ENCODE assay signal across 10 mouse cellular contexts in the genomic region with DNA sequence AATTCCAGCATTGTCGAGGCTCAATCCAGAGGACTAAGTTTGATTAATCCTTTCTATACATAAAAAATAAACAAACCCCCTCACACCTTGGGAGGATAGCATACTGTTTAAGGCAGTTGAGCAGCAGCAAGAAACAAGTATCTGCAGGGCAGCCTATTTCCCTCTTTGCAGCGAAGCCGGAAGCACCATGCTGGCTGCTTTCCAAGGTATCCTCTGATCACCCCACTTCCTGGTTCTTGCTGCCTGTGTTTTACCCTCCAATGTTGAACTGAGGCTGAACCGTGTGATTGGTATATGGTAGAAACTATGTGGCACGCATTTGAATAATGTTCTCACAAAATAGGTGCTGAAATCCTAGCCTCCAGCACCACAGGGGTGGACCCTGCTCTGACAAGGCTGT. TPM values are rescaled to one million over a fixed set of nuclear protein-coding genes. Genes with fewer than 3 reads are reported as not detected.
DNase-seq lines count a peak whose midpoint lies in the region; ATAC-seq lines count a peak whose summit lies in the region.
"Had no signal": no experiment of that assay in that cellular context is flagged by ENCODE, and none has a peak within 500 bp of the region (broad histone marks: within the 10 kb centered on the region; RNA-seq: fewer than 3 reads in every experiment).

No protein-coding gene starts in this region.

- ATAC-seq in heart, embryonic 13.5 days (ENCODE audit: extremely low read depth, insufficient number of reproducible peaks, low FRiP score, low TSS enrichment) = no peak
- no peak for ATAC-seq in cerebellum, adult (ENCODE audit: insufficient number of reproducible peaks, low FRiP score, low TSS enrichment)
- ATAC-seq in forebrain, embryonic 11.5 days (replicated peaks; ENCODE audit: low FRiP score) = no peak

- H3K4me2 ChIP-seq in heart, embryonic 13.5 days = no peak overlapping the region
- no peak overlapping the region for H3K4me2 ChIP-seq in forebrain, embryonic 11.5 days (ENCODE audit: low read depth, low read length, severe bottlenecking)
- H3K4me2 ChIP-seq: embryonic facial prominence, embryonic 13.5 days; midbrain, embryonic 12.5 days had no signal

- peaks cover 7% of the 10 kb centered on the region for H3K4me1 ChIP-seq in heart, embryonic 13.5 days
- peaks cover 37% of the 10 kb centered on the region for H3K4me1 ChIP-seq in megakaryocyte, embryonic 14.5 days
- no peaks in the 10 kb centered on the region for H3K4me1 ChIP-seq in forebrain, embryonic 11.5 days (replicated peaks; ENCODE audit: control insufficient read depth, insufficient read depth, low read length)
- H3K4me1 ChIP-seq: midbrain, embryonic 12.5 days had no signal

- 41% methylated on average over 5 of the region's 5 CpGs for WGBS in heart, embryonic 13.5 days
- 72% methylated on average over 5 of the region's 5 CpGs for WGBS in forebrain, embryonic 11.5 days

- H3K9me3 ChIP-seq in heart, embryonic 13.5 days = no peaks in the 10 kb centered on the region
- peaks cover 2% of the 10 kb centered on the region; the same call in 1 of the 2 replicates for H3K9me3 ChIP-seq in megakaryocyte, embryonic 14.5 days
- no peaks in the 10 kb centered on the region for H3K9me3 ChIP-seq in forebrain, embryonic 11.5 days (ENCODE audit: control insufficient read depth, low read length)
- H3K9me3 ChIP-seq: embryonic facial prominence, embryonic 13.5 days; midbrain, embryonic 12.5 days had no signal

- 0 out of 2 replicates have a peak overlapping the region, but pooled peaks have one; percentile 44 for H3K9ac ChIP-seq in heart, embryonic 13.5 days
- H3K9ac ChIP-seq in forebrain, embryonic 11.5 days (ENCODE audit: low read length) = no peak overlapping the region
- H3K9ac ChIP-seq: embryonic facial prominence, embryonic 13.5 days; midbrain, embryonic 12.5 days had no signal

- H3K27ac ChIP-seq in heart, embryonic 13.5 days (replicated peaks) = peak overlapping the region; percentile 50
- H3K27ac ChIP-seq in forebrain, embryonic 11.5 days (ENCODE audit: low read depth, low read length) = no peak overlapping the region
- H3K27ac ChIP-seq: embryonic facial prominence, embryonic 13.5 days; midbrain, embryonic 12.5 days had no signal

- peak; percentile 84 for DNase-seq in CD4-positive helper T cell, adult 2 months (ENCODE audit: low read depth, low spot score)
- DNase-seq in CD8-positive naive resting alpha-beta T cell, adult 2 months (ENCODE audit: low read depth in 2 of 2, low spot score in 2 of 2) = peak; percentile 63 to 73
- peak; percentile 81 to 85 for DNase-seq in kidney, postnatal 25 days
- peak; percentile 82 for DNase-seq in thymus, postnatal 14 days
- no peak for DNase-seq in forebrain, embryonic 11.5 days (ENCODE audit: low spot score)

- no peaks in the 10 kb centered on the region for H3K27me3 ChIP-seq in heart, embryonic 13.5 days (replicated peaks)
- no peaks in the 10 kb centered on the region for H3K27me3 ChIP-seq in megakaryocyte, embryonic 14.5 days (replicated peaks)
- no peaks in the 10 kb centered on the region for H3K27me3 ChIP-seq in forebrain, embryonic 11.5 days (ENCODE audit: control insufficient read depth, insufficient read depth, low read length)
- H3K27me3 ChIP-seq: embryonic facial prominence, embryonic 13.5 days; midbrain, embryonic 12.5 days had no signal

- H3K36me3 ChIP-seq in heart, embryonic 13.5 days = no peaks in the 10 kb centered on the region
- peaks cover 3% of the 10 kb centered on the region for H3K36me3 ChIP-seq in megakaryocyte, embryonic 14.5 days (replicated peaks; ENCODE audit: low read length)
- H3K36me3 ChIP-seq in forebrain, embryonic 11.5 days (ENCODE audit: control insufficient read depth, insufficient read depth, low read length) = no peaks in the 10 kb centered on the region
- H3K36me3 ChIP-seq: embryonic facial prominence, embryonic 13.5 days; midbrain, embryonic 12.5 days had no signal

- H3K4me3 ChIP-seq in heart, embryonic 13.5 days = no peak overlapping the region
- H3K4me3 ChIP-seq in megakaryocyte, embryonic 14.5 days (replicated peaks) = peak overlapping the region; percentile 80
- no peak overlapping the region for H3K4me3 ChIP-seq in forebrain, embryonic 11.5 days (ENCODE audit: low read depth, low read length)
- H3K4me3 ChIP-seq: embryonic facial prominence, embryonic 13.5 days; midbrain, embryonic 12.5 days had no signal

RNA-seq across cellular contexts. Expression of a gene that starts 6.7 kb away (rescaled TPM):
- 328 and 339 TPM in 2 replicates for polyA plus RNA-seq in heart, embryonic 13.5 days (2015; fragmentation: Nextera tagmentation; extraction: Ambion mirVana)
- polyA plus RNA-seq in megakaryocyte, embryonic 14.5 days (2012; ENCODE audit: insufficient read depth, low replicate concordance) = 7.2 and 105 TPM in 2 replicates
- 436 and 461 TPM in 2 replicates for polyA plus RNA-seq in forebrain, embryonic 11.5 days (2014; fragmentation: Nextera tagmentation; extraction: Ambion mirVana)

RNA-seq across cellular contexts. Expression of a gene that starts 29.9 kb away (rescaled TPM):
- 0.47 and 0.61 TPM in 2 replicates for polyA plus RNA-seq in heart, embryonic 13.5 days (2015; fragmentation: Nextera tagmentation; extraction: Ambion mirVana)
- not detected in 2 replicates for polyA plus RNA-seq in megakaryocyte, embryonic 14.5 days (2012; ENCODE audit: insufficient read depth, low replicate concordance)
- polyA plus RNA-seq in forebrain, embryonic 11.5 days (2014; fragmentation: Nextera tagmentation; extraction: Ambion mirVana) = 0.63 and 0.67 TPM in 2 replicates
